Mouse (Mus musculus): ENCODE data around the gene 6430531B16Rik.

6430531B16Rik gene

DNA sequence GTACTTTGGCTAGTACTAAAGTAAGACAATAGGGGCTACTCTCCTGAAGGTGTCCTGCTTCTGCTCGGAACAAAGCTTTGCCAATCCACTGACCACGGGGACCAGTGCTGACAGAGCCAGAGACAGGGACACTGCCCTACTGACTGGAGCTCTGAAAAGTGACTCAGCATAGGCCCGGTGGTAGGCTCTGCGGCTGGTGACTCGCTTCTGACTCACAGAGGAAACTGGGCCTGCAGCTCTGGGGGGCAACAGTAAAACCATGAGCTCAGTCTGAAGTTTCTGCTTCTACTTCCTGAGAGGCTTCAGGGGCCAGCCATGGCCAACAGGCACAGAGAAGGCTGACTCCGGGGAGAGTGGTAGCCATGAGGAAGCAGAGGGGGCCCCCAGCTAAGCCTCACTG is 7.1 kb downstream of the 6430531B16Rik start:
- no peak for DNase-seq (ENCODE audit: extremely low read depth, low read depth, low spot score)

- DNase-seq (ENCODE audit: extremely low read depth, low read depth, low spot score): no peak
These were observed 7.6 kb downstream of the 6430531B16Rik start for GRCm38 (mm10) chr7:139970979-139971378.

GRCm38 (mm10) chr7:139970216-139970919 is 8.2 kb downstream of the 6430531B16Rik start:
- no peak for DNase-seq (ENCODE audit: extremely low read depth, low read depth, low spot score)

- DNase-seq (ENCODE audit: extremely low read depth, low read depth, low spot score): no peak
These were observed 9.0 kb downstream of the 6430531B16Rik start for GRCm38 (mm10) chr7:139969348-139970130.

DNA sequence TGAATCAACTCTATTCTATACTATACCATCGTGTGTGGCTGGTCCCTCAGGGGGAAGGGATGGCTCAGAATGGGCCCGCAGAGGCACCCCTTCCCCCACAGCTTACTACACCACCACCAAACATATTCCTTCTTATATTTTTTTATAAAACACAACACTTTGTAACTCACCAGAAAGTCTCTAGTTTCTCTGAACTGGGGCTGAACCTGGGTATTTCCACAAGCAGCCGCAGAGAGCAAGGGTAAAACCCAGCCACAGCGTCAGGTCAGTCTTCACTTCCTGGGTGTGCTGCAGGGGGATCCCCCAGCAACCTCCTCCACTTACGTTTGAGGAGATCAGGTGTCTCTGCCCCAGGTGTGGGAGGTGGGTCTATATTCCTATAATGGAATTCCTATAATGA is 10.1 kb downstream of the 6430531B16Rik start:
- DNase-seq (ENCODE audit: extremely low read depth, low read depth, low spot score): no peak

DNA sequence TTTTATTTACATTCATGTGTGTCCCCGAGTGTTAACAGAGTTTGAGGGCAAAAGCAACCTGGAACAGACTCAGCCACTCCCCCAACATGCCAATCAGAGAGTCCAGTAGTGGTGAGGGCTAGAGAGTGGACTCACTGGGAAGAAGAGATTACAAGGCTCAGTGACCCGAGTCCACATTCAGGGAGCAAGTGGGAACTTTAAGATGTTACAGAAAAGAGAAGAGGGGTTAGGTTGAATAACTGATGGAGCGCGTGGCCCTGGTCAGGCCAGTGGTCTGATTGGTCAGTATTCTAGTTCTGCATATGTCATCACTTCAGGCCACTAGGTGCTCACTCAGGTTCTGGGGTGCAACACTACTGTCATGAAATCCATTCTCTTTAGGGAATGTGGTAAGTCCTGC is 11.4 kb downstream of the 6430531B16Rik start:
- no peak for DNase-seq (ENCODE audit: extremely low read depth, low read depth, low spot score)

DNA sequence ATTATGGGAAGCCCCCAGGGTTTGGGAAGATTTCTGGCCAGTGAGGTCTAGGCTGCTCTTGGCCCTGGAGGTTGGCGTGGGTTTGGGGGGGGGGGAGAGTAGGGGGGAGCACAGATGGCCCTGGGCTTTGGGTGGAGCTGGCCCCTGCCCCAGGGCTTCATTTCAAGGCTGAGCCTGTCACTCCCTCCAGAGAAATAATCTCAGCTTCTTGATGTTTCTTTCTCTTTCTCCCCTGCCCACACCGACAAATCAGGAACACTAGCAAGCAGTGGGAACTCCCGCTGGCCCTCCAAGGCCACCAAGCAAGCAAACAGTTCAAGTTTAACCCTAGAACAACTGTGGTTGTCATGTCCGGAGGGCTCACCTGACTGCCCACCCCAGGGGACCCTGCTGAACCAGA is 14.7 kb downstream of the 6430531B16Rik start:
- no peak for DNase-seq (ENCODE audit: extremely low read depth, low read depth, low spot score)

GRCm38 (mm10) chr7:139961141-139961540 is 17.4 kb downstream of the 6430531B16Rik start:
- DNase-seq (ENCODE audit: extremely low read depth, low read depth, low spot score): no peak

DNA sequence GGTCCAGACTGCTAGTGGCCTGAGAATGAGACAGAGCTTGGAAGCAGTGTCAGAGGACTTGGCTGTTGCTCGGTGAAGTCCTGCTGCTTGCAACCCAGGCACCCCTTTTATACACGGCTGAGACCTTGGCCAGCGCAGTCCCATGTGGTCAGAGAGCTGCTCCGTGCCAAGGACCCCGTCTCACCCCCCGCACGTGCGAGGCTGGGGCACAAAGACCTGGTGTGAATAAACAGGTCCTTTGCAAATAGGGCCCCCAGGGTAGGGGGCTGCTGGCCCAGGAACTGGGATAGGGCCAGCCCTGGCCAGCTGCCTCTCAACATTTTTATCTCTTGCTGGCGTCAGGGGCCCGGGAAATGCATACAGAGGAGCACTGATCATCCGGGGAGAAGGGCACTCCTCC is 20.6 kb downstream of the 6430531B16Rik start:
- DNase-seq (ENCODE audit: extremely low read depth, low read depth, low spot score): no peak

DNA sequence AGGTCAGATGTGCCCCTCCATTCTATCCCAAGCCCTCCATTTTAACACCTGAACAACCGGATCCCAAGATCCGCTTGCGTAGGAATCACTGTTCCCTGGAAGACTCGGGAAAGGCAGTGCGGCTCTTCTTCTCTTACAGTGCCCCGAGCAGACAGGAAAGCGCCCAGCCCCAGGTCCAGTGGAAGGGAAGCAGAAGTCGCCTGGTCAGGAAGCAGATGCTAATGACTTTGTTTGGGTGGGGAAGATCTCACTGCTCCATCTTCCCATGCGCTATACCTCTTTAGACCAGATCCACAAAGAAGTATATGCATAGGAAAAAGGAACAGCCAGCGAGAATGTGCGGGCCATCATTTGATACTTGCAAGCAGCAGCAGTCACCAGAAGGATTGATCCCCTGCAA is 21.1 kb downstream of the 6430531B16Rik start:
- no peak for DNase-seq (ENCODE audit: extremely low read depth, low read depth, low spot score)

DNA sequence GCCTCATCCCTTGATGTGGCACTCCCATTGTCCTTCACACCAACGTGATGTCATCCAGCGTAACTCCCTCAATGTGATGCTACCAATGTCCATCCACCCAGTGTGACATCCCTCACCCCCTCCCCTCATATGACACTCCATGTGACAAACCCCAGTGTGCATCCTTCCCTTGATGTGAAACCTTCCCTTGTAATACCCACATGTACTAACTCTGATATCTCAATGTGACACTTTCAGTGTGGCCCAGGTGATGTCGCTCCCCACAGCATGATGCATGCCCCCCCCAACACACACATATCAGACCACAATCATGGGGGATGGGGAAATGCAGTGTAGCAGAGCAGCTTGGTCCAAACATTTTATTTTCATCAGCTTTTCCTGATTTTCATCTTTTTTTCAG is 21.9 kb downstream of the 6430531B16Rik start:
- DNase-seq (ENCODE audit: extremely low read depth, low read depth, low spot score): no peak

GRCm38 (mm10) chr7:139955505-139955904 is 23.1 kb downstream of the 6430531B16Rik start:
- no peak for DNase-seq (ENCODE audit: extremely low read depth, low read depth, low spot score)

- DNase-seq (ENCODE audit: extremely low read depth, low read depth, low spot score): no peak
These were observed 26.4 kb downstream of the 6430531B16Rik start for GRCm38 (mm10) chr7:139951991-139952633.

DNA sequence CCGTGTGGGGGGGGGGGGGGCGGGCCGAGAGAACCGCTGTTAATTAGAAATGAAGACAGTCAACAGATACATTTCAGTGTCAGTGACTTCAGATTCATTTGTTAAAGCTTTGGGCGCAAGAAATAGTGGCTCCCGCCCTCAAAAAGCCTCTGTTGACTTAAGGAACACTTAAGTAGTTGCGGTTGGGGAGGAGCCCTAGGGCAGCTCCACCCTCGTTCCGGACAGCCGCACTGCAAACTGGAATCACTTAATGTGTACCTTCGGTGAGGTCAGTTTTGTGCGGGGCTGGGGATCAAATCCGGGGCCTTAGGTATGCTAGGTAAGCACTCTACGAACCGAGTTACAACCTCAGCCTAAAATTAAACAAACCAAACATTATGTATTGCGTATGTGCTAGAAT is 27.5 kb downstream of the 6430531B16Rik start:
- no peak for DNase-seq (ENCODE audit: extremely low read depth, low read depth, low spot score)

- no peak for DNase-seq (ENCODE audit: extremely low read depth, low read depth, low spot score)
These were observed 28.1 kb downstream of the 6430531B16Rik start for GRCm38 (mm10) chr7:139950283-139950971.

DNA sequence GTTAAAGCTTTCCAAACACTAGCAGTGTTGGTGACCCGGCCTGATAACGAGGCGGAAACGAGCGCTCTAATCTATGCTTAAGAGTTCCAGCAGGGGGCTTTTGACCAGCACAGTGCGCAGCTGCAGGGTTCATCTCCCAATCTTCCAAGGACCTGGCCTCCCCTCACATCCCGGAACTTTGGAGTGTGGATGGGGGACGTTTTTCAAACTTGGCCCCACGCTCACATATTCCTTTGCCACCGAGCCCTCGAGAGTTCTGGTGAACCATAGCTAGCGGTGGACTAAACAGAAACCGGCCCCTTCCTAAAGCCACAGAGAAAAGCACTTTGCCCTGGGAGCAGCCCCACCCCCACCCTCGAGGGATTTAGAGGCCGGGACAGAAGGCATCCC is 28.7 kb downstream of the 6430531B16Rik start:
- no peak for DNase-seq (ENCODE audit: extremely low read depth, low read depth, low spot score)

- no peak for DNase-seq (ENCODE audit: extremely low read depth, low read depth, low spot score)
These were observed 32.5 kb downstream of the 6430531B16Rik start for GRCm38 (mm10) chr7:139946032-139946431.

DNA sequence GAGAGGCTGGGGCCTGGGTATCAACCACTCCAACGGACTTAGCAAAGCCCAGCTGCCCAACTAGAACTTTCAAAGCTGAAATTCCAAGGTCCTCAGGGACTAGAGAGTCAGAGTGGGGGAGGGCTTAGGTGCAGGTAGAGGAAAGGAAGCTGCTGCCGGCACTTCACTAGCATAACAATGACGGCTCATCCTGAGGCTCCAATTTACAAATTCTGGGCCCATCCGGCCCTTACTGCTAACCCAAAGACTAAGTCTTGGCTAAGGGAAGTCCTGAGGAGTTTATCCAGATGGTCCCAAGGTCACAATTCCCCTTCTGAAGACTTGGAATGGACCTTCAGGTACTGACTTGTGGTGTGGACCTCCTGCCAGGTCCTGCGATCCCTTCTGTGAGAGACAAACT is 33.0 kb downstream of the 6430531B16Rik start:
- DNase-seq (ENCODE audit: extremely low read depth, low read depth, low spot score): no peak

GRCm38 (mm10) chr7:139944291-139945240 is 34.0 kb downstream of the 6430531B16Rik start:
- DNase-seq (ENCODE audit: extremely low read depth, low read depth, low spot score): no peak

GRCm38 (mm10) chr7:139943674-139944281 is 34.8 kb downstream of the 6430531B16Rik start, which contains the start of gene Utf1:
Gene Utf1, plus strand, starts transcription at chr7:139943789.
- DNase-seq (ENCODE audit: extremely low read depth, low read depth, low spot score): no peak

All from fat pad, adult 2 months (tissue).